Mouse (Mus musculus) mouse trophoblast stem cell (cell line): Measurements from ENCODE around the gene Ces1f.

Experiments
- in situ Hi-C, 2 experiments: fragments of 300-500 bp; cut with MseI, MboI; formaldehyde crosslinking; loops; 2 replicates in 1 of 2; 3 replicates in 1 of 2; pipeline ENCODE4 v1.15.1; 2025

Gene Ces1f

GRCm38 (mm10) chr8:93211091-93211490 is 68.5 kb downstream of the Ces1f start:
- in situ Hi-C loops = no loop called here
